Comparison of ENCODE assay signal across 8 mouse cellular contexts in genomic region chr8:82743905-82744904, GRCm38 (mm10). TPM values are rescaled to one million over a fixed set of nuclear protein-coding genes. Genes with fewer than 3 reads are reported as not detected.
A peak's percentile ranks its signal among the peaks of the same experiment; 100 is the strongest.
DNase-seq lines count a peak whose midpoint lies in the region; ATAC-seq and TF ChIP-seq lines count a peak whose summit lies in the region.

No protein-coding gene starts in this region.

- 50% methylated on average over 10 of the region's 10 CpGs for WGBS in limb, embryonic 12.5 days
- WGBS in stomach, postnatal 0 days: 47% methylated on average over 10 of the region's 10 CpGs

- H3K4me3 ChIP-seq in limb, embryonic 12.5 days (replicated peaks): no peak overlapping the region
- H3K4me3 ChIP-seq in stomach, postnatal 0 days (ENCODE audit: low read depth, low read length): no peak overlapping the region

- H3K27me3 ChIP-seq in limb, embryonic 12.5 days: no peaks in the 10 kb centered on the region
- H3K27me3 ChIP-seq in stomach, postnatal 0 days (ENCODE audit: control insufficient read depth, insufficient read depth, low read length): no peaks in the 10 kb centered on the region

- TF ChIP-seq EP300 in stomach, postnatal 0 days (optimal IDR thresholded peaks at IDR 0.05): no peak

- H3K4me1 ChIP-seq in limb, embryonic 12.5 days (replicated peaks): no peaks in the 10 kb centered on the region
- no peaks in the 10 kb centered on the region for H3K4me1 ChIP-seq in stomach, postnatal 0 days (replicated peaks; ENCODE audit: control insufficient read depth, insufficient read depth)

- no peak overlapping the region for H3K4me2 ChIP-seq in limb, embryonic 12.5 days
- no peak overlapping the region for H3K4me2 ChIP-seq in stomach, postnatal 0 days (replicated peaks; ENCODE audit: low read depth)

- no peaks in the 10 kb centered on the region for H3K36me3 ChIP-seq in limb, embryonic 12.5 days
- no peaks in the 10 kb centered on the region for H3K36me3 ChIP-seq in stomach, postnatal 0 days (ENCODE audit: control insufficient read depth, insufficient read depth, low read length)

- H3K9me3 ChIP-seq in limb, embryonic 12.5 days: peaks cover 8% of the 10 kb centered on the region; the same call in 1 of the 2 replicates
- no peaks in the 10 kb centered on the region for H3K9me3 ChIP-seq in stomach, postnatal 0 days (ENCODE audit: control insufficient read depth, low read length)

- peak; percentile 94 for TF ChIP-seq CTCF in stomach, postnatal 0 days (IDR thresholded peaks at IDR 0.05; ENCODE audit: low read depth)

- DNase-seq in testis, postnatal 10 days (ENCODE audit: low spot score): peak; percentile 82
- no peak for DNase-seq in testis, postnatal 14 days (ENCODE audit: low spot score)
- DNase-seq in cerebellum, postnatal 4 days (ENCODE audit: low spot score in 2 of 2): peak; percentile 61 to 77
- peak; percentile 62 for DNase-seq in gastrocnemius, postnatal 10 days
- peak; percentile 69 for DNase-seq in kidney, adult 9 months
- peak; percentile 71 for DNase-seq in naive thymus-derived CD4-positive, alpha-beta T cell, adult 2 months (ENCODE audit: low read depth)
- peak; percentile 67 for DNase-seq in stomach, postnatal 0 days (ENCODE audit: low spot score)

- 0 out of 2 replicates have a peak, but pooled peaks have one; percentile 52 for ATAC-seq in limb, embryonic 12.5 days (ENCODE audit: insufficient number of reproducible peaks, insufficient read depth, low FRiP score, low TSS enrichment, low read depth)
- 0 out of 2 replicates have a peak, but pooled peaks have one; percentile 63 for ATAC-seq in stomach, postnatal 0 days (ENCODE audit: low FRiP score, low TSS enrichment)

- no peak overlapping the region for H3K27ac ChIP-seq in limb, embryonic 12.5 days
- H3K27ac ChIP-seq in stomach, postnatal 0 days (replicated peaks): no peak overlapping the region

- no peak overlapping the region for H3K9ac ChIP-seq in limb, embryonic 12.5 days (replicated peaks)
- no peak overlapping the region for H3K9ac ChIP-seq in stomach, postnatal 0 days (ENCODE audit: low read length)

RNA-seq across cellular contexts. Expression of gene Zfp330, which starts 29.8 kb away (rescaled TPM):
- total RNA-seq in gastrocnemius, postnatal 10 days (2021): 10 to 100 TPM; 23.2 to 26.8 TPM
- 76.5 and 83.2 TPM in 2 replicates for polyA plus RNA-seq in limb, embryonic 12.5 days (2016; fragmentation: Nextera tagmentation; extraction: Ambion mirVana)
- polyA plus RNA-seq in stomach, postnatal 0 days (2015; fragmentation: Nextera tagmentation; extraction: Ambion mirVana): 39.7 and 42.4 TPM in 2 replicates
